Mouse (Mus musculus): Measurements from ENCODE around the gene Nup85. TPM values are rescaled to one million over a fixed set of nuclear protein-coding genes. Genes with fewer than 3 reads are reported as not detected.

Nup85 gene
- 85.2 and 89.3 TPM in 2 replicates for polyA plus RNA-seq (2014; fragmentation: Nextera tagmentation; extraction: Ambion mirVana)

DNA sequence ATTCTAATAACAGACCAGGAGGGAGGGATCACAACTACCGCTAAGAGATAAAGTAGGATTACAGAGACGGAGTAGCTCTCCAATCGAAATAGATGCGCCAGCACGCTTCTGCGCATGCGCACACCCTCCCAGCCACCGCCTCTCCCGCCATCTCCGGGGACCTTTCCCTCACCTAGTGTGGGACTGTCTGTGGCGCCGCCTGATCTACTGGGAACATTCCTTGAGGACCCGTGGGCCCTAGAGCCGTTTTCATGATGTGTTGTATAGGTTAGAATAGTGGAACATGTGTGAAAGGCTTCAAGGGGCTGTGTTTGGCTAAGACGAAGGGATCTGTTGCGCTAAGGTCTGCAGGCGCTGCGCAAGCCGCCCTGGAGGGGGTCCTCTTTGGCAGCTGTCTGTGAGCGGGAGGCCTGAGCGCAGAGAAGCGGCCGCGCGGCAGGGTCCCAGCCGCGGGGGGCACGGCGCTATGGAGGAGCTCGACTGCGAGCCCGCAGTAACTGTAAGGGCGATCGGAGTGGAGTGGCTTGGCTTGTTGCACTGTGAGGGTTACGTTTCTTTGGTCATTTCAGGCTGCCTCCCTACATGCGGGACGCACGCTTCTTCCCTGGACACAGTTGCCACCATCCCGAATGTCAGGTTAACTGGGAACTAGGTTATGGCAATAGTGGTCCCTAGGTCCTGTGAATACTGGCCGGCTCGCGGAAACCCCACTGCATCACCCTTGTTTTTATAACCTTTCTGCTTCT is at the start of gene Nup85:
TSS of gene Nup85 (plus strand) at position 371 of the 746 bp plus-strand sequence.
- H3K9ac ChIP-seq (ENCODE audit: low read length), result peak within 1 kb of the TSS; percentile 84
- no peaks in the 10 kb centered on the region for H3K27me3 ChIP-seq (ENCODE audit: control insufficient read depth, insufficient read depth, low read length)
- peak; percentile 85 for ATAC-seq (ENCODE audit: insufficient number of reproducible peaks, insufficient read depth, low FRiP score, low read depth)
- H3K4me2 ChIP-seq (ENCODE audit: low read length), result peak within 1 kb of the TSS; percentile 86
- H3K27ac ChIP-seq (replicated peaks in 1 of 2; ENCODE audit: control insufficient read depth in 1 of 2, insufficient read depth in 1 of 2, low read depth in 2 of 2, low read length in 2 of 2), result peak within 1 kb of the TSS; percentile 76 to 81
- peaks cover 35% of the 10 kb centered on the region for H3K36me3 ChIP-seq (ENCODE audit: control insufficient read depth, insufficient read depth, low read length)
- no peaks in the 10 kb centered on the region for H3K9me3 ChIP-seq (ENCODE audit: control insufficient read depth, low read length)
- WGBS, result 1% methylated on average over 42 of the region's 42 CpGs
- peaks cover 3 to 15% of the 10 kb centered on the region in 2 experiments; a peak in 3 of 4 replicates for H3K4me1 ChIP-seq (ENCODE audit: control insufficient read depth in 2 of 2, insufficient read depth in 2 of 2, low read length in 2 of 2)
- peak within 1 kb of the TSS; percentile 69 to 71 for H3K4me3 ChIP-seq (ENCODE audit: control insufficient read depth in 1 of 2, insufficient read depth in 1 of 2, low read depth in 1 of 2, low read length in 2 of 2)

DNA sequence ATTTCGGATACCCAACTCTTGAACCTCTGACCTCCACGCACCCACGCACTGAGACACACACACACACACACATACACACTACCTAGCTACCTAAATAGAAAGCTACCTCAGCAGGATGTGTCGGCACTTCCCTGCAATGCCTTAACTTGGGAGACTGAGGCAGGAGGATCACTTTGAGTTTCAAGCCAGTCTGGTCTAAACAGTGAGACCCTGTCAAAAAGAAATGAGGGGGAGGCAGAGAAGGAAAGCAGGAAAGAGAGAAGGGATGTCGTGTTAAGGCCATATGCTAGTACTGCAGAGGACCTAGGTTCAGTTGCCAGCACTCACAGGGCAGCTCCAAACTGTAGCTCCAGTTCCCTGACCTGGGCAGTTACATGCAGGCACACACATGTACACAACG is 49.2 kb upstream of the Nup85 start:
- no peak overlapping the region for H3K9ac ChIP-seq (ENCODE audit: low read length)
- no peaks in the 10 kb centered on the region for H3K27me3 ChIP-seq (ENCODE audit: control insufficient read depth, insufficient read depth, low read length)
- H3K4me1 ChIP-seq (ENCODE audit: control insufficient read depth in 2 of 2, insufficient read depth in 2 of 2, low read length in 2 of 2), result peaks cover 22 to 39% of the 10 kb centered on the region in 2 experiments
- 68% methylated on average over 6 of the region's 6 CpGs for whole genome bisulfite sequencing
- no peak overlapping the region for H3K4me3 ChIP-seq (ENCODE audit: control insufficient read depth in 1 of 2, insufficient read depth in 1 of 2, low read depth in 1 of 2, low read length in 2 of 2)
- no peak overlapping the region for H3K27ac ChIP-seq (replicated peaks in 1 of 2; ENCODE audit: control insufficient read depth in 1 of 2, insufficient read depth in 1 of 2, low read depth in 2 of 2, low read length in 2 of 2)
- no peak for ATAC-seq (ENCODE audit: insufficient number of reproducible peaks, insufficient read depth, low FRiP score, low read depth)
- no peaks in the 10 kb centered on the region for H3K36me3 ChIP-seq (ENCODE audit: control insufficient read depth, insufficient read depth, low read length)
- H3K4me2 ChIP-seq (ENCODE audit: low read length), result peak overlapping the region; percentile 53
- H3K9me3 ChIP-seq (ENCODE audit: control insufficient read depth, low read length), result no peaks in the 10 kb centered on the region

DNA sequence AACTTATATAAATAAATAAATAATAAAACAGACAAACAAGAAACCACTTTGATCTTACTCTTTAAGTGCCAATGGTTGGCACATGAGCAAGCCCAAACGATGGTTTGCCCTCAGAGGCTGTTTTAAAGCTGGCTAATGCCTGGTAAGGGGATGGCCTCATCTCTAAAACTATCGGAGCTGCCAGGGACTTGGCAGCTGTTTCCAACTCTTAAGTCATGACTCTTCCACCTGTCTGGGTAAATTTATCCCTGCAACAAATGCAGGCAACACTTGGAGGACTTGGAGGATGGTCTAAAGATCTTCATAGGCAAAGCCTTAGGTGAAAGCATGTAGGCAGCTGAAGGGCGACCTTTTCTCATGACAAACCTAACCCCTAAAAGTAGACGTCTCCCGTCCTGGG is 47.3 kb upstream of the Nup85 start:
- no peaks in the 10 kb centered on the region for H3K27me3 ChIP-seq (ENCODE audit: control insufficient read depth, insufficient read depth, low read length)
- no peak overlapping the region for H3K9ac ChIP-seq (ENCODE audit: low read length)
- no peaks in the 10 kb centered on the region for H3K9me3 ChIP-seq (ENCODE audit: control insufficient read depth, low read length)
- ATAC-seq (ENCODE audit: insufficient number of reproducible peaks, insufficient read depth, low FRiP score, low read depth), result no peak
- no peak overlapping the region for H3K4me3 ChIP-seq (ENCODE audit: control insufficient read depth in 1 of 2, insufficient read depth in 1 of 2, low read depth in 1 of 2, low read length in 2 of 2)
- H3K27ac ChIP-seq (replicated peaks in 1 of 2; ENCODE audit: control insufficient read depth in 1 of 2, insufficient read depth in 1 of 2, low read depth in 2 of 2, low read length in 2 of 2), result no peak overlapping the region
- 75% methylated on average over 5 of the region's 5 CpGs for WGBS
- H3K4me2 ChIP-seq (ENCODE audit: low read length), result no peak overlapping the region
- H3K36me3 ChIP-seq (ENCODE audit: control insufficient read depth, insufficient read depth, low read length), result peaks cover 2% of the 10 kb centered on the region; the same call in 1 of the 2 replicates
- peaks cover 17 to 28% of the 10 kb centered on the region in 2 experiments for H3K4me1 ChIP-seq (ENCODE audit: control insufficient read depth in 2 of 2, insufficient read depth in 2 of 2, low read length in 2 of 2)

DNA sequence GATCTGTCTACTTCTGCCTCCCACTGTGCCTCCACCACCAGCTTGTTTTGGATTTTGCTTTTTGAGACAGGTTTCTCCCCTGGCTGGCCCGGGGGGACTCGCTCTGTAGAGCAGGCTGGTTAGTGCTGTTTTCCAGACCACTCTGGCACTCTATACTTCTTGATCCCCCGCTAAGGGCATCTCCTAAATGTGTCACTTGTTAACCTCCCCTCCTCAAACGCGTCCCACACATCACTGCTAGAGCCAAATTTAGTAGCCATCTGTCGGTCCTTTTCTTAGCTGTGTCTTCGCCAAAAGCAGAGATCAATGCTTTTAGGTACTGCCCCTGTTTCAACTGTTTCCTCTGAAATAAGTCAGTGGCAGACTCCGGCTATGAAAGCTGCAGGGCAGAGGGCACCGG is 45.5 kb upstream of the Nup85 start:
- H3K4me2 ChIP-seq (ENCODE audit: low read length), result no peak overlapping the region
- ATAC-seq (ENCODE audit: insufficient number of reproducible peaks, insufficient read depth, low FRiP score, low read depth), result no peak
- WGBS, result 36% methylated on average over 9 of the region's 9 CpGs
- no peaks in the 10 kb centered on the region for H3K27me3 ChIP-seq (ENCODE audit: control insufficient read depth, insufficient read depth, low read length)
- no peak overlapping the region for H3K4me3 ChIP-seq (ENCODE audit: control insufficient read depth in 1 of 2, insufficient read depth in 1 of 2, low read depth in 1 of 2, low read length in 2 of 2)
- peaks cover 13% of the 10 kb centered on the region for H3K36me3 ChIP-seq (ENCODE audit: control insufficient read depth, insufficient read depth, low read length)
- peak overlapping the region in 1 of 2 experiments; percentile 50; a peak in 2 of 4 replicates for H3K27ac ChIP-seq (replicated peaks in 1 of 2; ENCODE audit: control insufficient read depth in 1 of 2, insufficient read depth in 1 of 2, low read depth in 2 of 2, low read length in 2 of 2)
- H3K9ac ChIP-seq (ENCODE audit: low read length), result no peak overlapping the region
- H3K4me1 ChIP-seq (ENCODE audit: control insufficient read depth in 2 of 2, insufficient read depth in 2 of 2, low read length in 2 of 2), result peaks cover 10 to 20% of the 10 kb centered on the region in 2 experiments
- no peaks in the 10 kb centered on the region for H3K9me3 ChIP-seq (ENCODE audit: control insufficient read depth, low read length)

DNA sequence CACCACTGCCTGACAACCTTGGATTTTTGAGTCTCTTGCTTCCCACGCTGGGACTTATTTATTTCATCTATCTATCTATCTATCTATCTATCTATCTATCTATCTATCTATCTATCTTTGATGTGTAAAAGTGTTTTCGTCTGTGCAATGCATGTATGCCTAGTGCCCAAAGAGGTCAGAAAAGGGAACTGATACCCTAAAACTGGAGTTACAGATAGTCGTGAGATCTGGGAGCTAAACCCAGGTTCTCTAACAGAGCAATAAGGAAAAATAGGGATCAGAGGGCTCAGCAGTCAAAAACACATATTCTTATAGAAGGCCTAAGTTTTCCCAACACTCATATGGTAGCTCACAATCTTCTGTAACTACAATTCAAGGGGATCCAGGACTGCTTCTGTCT is 44.7 kb upstream of the Nup85 start:
- Histone ChIP-seq H3K27ac (replicated peaks in 1 of 2; ENCODE audit: control insufficient read depth in 1 of 2, insufficient read depth in 1 of 2, low read depth in 2 of 2, low read length in 2 of 2) (peak overlapping the region; percentile 27 to 67; a peak in 2 of 4 replicates), H3K27me3 (ENCODE audit: control insufficient read depth, insufficient read depth, low read length) (no peaks in the 10 kb centered on the region), H3K4me3 (ENCODE audit: control insufficient read depth in 1 of 2, insufficient read depth in 1 of 2, low read depth in 1 of 2, low read length in 2 of 2) (no peak overlapping the region), H3K9me3 (ENCODE audit: control insufficient read depth, low read length) (no peaks in the 10 kb centered on the region), H3K9ac (ENCODE audit: low read length) (no peak overlapping the region), H3K36me3 (ENCODE audit: control insufficient read depth, insufficient read depth, low read length) (peaks cover 22% of the 10 kb centered on the region), H3K4me1 (ENCODE audit: control insufficient read depth in 2 of 2, insufficient read depth in 2 of 2, low read length in 2 of 2) (peaks cover 10 to 20% of the 10 kb centered on the region in 2 experiments), H3K4me2 (ENCODE audit: low read length) (no peak overlapping the region)
- 71% methylated on average over 3 of the region's 3 CpGs for WGBS
- no peak for ATAC-seq (ENCODE audit: insufficient number of reproducible peaks, insufficient read depth, low FRiP score, low read depth)

DNA sequence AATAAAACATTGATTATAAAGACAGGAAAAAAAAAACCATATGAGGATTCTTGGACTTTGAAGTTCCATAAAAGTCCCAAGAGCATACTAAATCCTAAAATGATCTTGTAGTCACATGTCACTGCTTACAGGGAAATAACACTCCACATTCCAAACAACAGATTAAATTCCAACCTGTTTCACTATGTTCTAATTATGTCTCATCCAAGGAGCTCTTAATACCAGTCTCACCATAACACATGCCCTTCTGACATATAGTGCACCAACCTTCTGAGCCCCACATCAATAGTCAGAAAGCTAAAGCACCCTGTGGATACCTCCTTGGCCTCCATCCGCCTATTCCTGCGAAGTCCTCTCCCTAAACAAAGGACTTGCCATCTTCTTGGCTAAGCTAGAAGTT is 44.0 kb upstream of the Nup85 start:
- WGBS, result 40% methylated on average over 2 of the region's 2 CpGs
- peak overlapping the region; percentile 44; the same call in 1 of the 2 replicates for H3K9ac ChIP-seq (ENCODE audit: low read length)
- H3K27me3 ChIP-seq (ENCODE audit: control insufficient read depth, insufficient read depth, low read length), result no peaks in the 10 kb centered on the region
- H3K4me2 ChIP-seq (ENCODE audit: low read length), result peak overlapping the region; percentile 38
- H3K4me3 ChIP-seq (ENCODE audit: control insufficient read depth in 1 of 2, insufficient read depth in 1 of 2, low read depth in 1 of 2, low read length in 2 of 2), result no peak overlapping the region
- no peaks in the 10 kb centered on the region for H3K9me3 ChIP-seq (ENCODE audit: control insufficient read depth, low read length)
- H3K4me1 ChIP-seq (ENCODE audit: control insufficient read depth in 2 of 2, insufficient read depth in 2 of 2, low read length in 2 of 2), result peaks cover 10 to 17% of the 10 kb centered on the region in 2 experiments
- H3K27ac ChIP-seq (replicated peaks in 1 of 2; ENCODE audit: control insufficient read depth in 1 of 2, insufficient read depth in 1 of 2, low read depth in 2 of 2, low read length in 2 of 2), result peak overlapping the region; percentile 72 to 82
- peaks cover 28% of the 10 kb centered on the region for H3K36me3 ChIP-seq (ENCODE audit: control insufficient read depth, insufficient read depth, low read length)
- no peak; the same call in 1 of the 2 replicates for ATAC-seq (ENCODE audit: insufficient number of reproducible peaks, insufficient read depth, low FRiP score, low read depth)

DNA sequence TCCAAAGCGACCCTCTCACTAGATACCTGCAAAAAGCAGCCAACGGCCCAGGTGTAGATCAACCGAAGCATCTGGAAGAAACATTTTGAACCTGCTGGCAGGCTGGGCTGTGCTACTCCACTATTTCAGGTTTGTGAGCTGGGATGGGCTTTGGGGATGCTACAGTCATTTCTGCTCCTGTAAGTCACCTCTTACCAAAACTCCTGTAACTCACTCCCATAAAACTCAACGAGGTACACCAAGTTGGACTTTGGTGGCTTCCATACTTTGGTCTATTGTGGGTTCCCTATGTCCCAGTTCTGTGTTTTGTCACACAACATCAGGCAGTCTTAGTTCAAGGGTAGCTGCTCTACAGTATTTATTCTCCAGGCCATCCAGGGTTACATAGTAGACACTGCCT is 43.2 kb upstream of the Nup85 start:
- Histone ChIP-seq H3K4me2 (ENCODE audit: low read length) (no peak overlapping the region), H3K9me3 (ENCODE audit: control insufficient read depth, low read length) (no peaks in the 10 kb centered on the region), H3K27me3 (ENCODE audit: control insufficient read depth, insufficient read depth, low read length) (no peaks in the 10 kb centered on the region), H3K4me1 (ENCODE audit: control insufficient read depth in 2 of 2, insufficient read depth in 2 of 2, low read length in 2 of 2) (peaks cover 10 to 17% of the 10 kb centered on the region in 2 experiments), H3K36me3 (ENCODE audit: control insufficient read depth, insufficient read depth, low read length) (peaks cover 37% of the 10 kb centered on the region), H3K4me3 (ENCODE audit: control insufficient read depth in 1 of 2, insufficient read depth in 1 of 2, low read depth in 1 of 2, low read length in 2 of 2) (no peak overlapping the region), H3K27ac (replicated peaks in 1 of 2; ENCODE audit: control insufficient read depth in 1 of 2, insufficient read depth in 1 of 2, low read depth in 2 of 2, low read length in 2 of 2) (peak overlapping the region; percentile 72 to 82; a peak in 3 of 4 replicates), H3K9ac (ENCODE audit: low read length) (no peak overlapping the region)
- 84% methylated on average over 4 of the region's 4 CpGs for WGBS
- ATAC-seq (ENCODE audit: insufficient number of reproducible peaks, insufficient read depth, low FRiP score, low read depth), result no peak
